ENCODE assay signal across 8 mouse cellular contexts in genomic region chr2:157278717-157279415, GRCm38 (mm10). TPM values are rescaled to one million over a fixed set of nuclear protein-coding genes. Genes with fewer than 3 reads are reported as not detected.
DNase-seq lines count a peak whose midpoint lies in the region; ATAC-seq and TF ChIP-seq lines count a peak whose summit lies in the region.

TSS of gene Rpn2 (plus strand) at chr2:157279017.

- 0 out of 2 replicates have a peak, but pooled peaks have one; percentile 18 for TF ChIP-seq CTCF in heart, adult 2 months (IDR thresholded peaks at IDR 0.05)

- H3K9me3 ChIP-seq in embryonic facial prominence, embryonic 14.5 days (ENCODE audit: control insufficient read depth, low read length): no peaks in the 10 kb centered on the region
- no peaks in the 10 kb centered on the region for H3K9me3 ChIP-seq in limb, embryonic 13.5 days
- no peaks in the 10 kb centered on the region for H3K9me3 ChIP-seq in midbrain, embryonic 16.5 days (replicated peaks; ENCODE audit: control insufficient read depth, low read length, poor library complexity, severe bottlenecking)

- TF ChIP-seq EP300 in heart, adult 2 months (IDR thresholded peaks at IDR 0.05; ENCODE audit: insufficient read depth, low read depth, low read length): no peak

- peak within 1 kb of the TSS; percentile 88 for H3K4me3 ChIP-seq in embryonic facial prominence, embryonic 14.5 days (ENCODE audit: low read depth, low read length)
- H3K4me3 ChIP-seq in heart, adult 2 months: peak within 1 kb of the TSS; percentile 86
- peak within 1 kb of the TSS; percentile 99 for H3K4me3 ChIP-seq in limb, embryonic 13.5 days
- H3K4me3 ChIP-seq in midbrain, embryonic 16.5 days (ENCODE audit: low read depth, low read length): peak within 1 kb of the TSS; percentile 98

- peak within 1 kb of the TSS; percentile 81 for H3K4me2 ChIP-seq in embryonic facial prominence, embryonic 14.5 days (ENCODE audit: low read depth, low read length)
- peak within 1 kb of the TSS; percentile 84 for H3K4me2 ChIP-seq in limb, embryonic 13.5 days (replicated peaks)
- H3K4me2 ChIP-seq in midbrain, embryonic 16.5 days (ENCODE audit: low read length): peak within 1 kb of the TSS; percentile 82

- no peaks in the 10 kb centered on the region; the same call in 1 of the 2 replicates for H3K79me2 ChIP-seq in heart, adult 2 months (replicated peaks; ENCODE audit: control insufficient read depth, insufficient read depth, low read length)

- peak within 1 kb of the TSS; percentile 95 for H3K9ac ChIP-seq in embryonic facial prominence, embryonic 14.5 days (ENCODE audit: low read depth, low read length)
- peak within 1 kb of the TSS; percentile 99 for H3K9ac ChIP-seq in heart, adult 2 months (ENCODE audit: low read depth, low read length)
- H3K9ac ChIP-seq in limb, embryonic 13.5 days: peak within 1 kb of the TSS; percentile 95
- H3K9ac ChIP-seq in midbrain, embryonic 16.5 days (ENCODE audit: low read depth, low read length): peak within 1 kb of the TSS; percentile 97

- peaks cover 16% of the 10 kb centered on the region for H3K4me1 ChIP-seq in embryonic facial prominence, embryonic 14.5 days (ENCODE audit: control insufficient read depth, insufficient read depth, low read length)
- peaks cover 3% of the 10 kb centered on the region for H3K4me1 ChIP-seq in heart, adult 2 months (ENCODE audit: control insufficient read depth, insufficient read depth, low read length)
- peaks cover 19% of the 10 kb centered on the region for H3K4me1 ChIP-seq in limb, embryonic 13.5 days
- peaks cover 19% of the 10 kb centered on the region for H3K4me1 ChIP-seq in midbrain, embryonic 16.5 days (ENCODE audit: control insufficient read depth, insufficient read depth, low read length)

- peaks cover 20% of the 10 kb centered on the region for H3K36me3 ChIP-seq in embryonic facial prominence, embryonic 14.5 days (ENCODE audit: control insufficient read depth, insufficient read depth, low read length)
- H3K36me3 ChIP-seq in heart, adult 2 months (ENCODE audit: control insufficient read depth, insufficient read depth, low read length): no peaks in the 10 kb centered on the region
- H3K36me3 ChIP-seq in limb, embryonic 13.5 days: peaks cover 25% of the 10 kb centered on the region
- no peaks in the 10 kb centered on the region for H3K36me3 ChIP-seq in midbrain, embryonic 16.5 days (ENCODE audit: control insufficient read depth, insufficient read depth, low read length)

- under 1% methylated on average over 34 of the region's 64 CpGs for WGBS in embryonic facial prominence, embryonic 14.5 days
- WGBS in heart, adult 2 months: under 1% methylated on average over 64 of the region's 64 CpGs
- WGBS in limb, embryonic 13.5 days: under 1% methylated on average over 62 of the region's 64 CpGs
- WGBS in midbrain, embryonic 16.5 days: under 1% methylated on average over 63 of the region's 64 CpGs

- peak within 1 kb of the TSS; percentile 93 for H3K27ac ChIP-seq in embryonic facial prominence, embryonic 14.5 days (replicated peaks; ENCODE audit: low read depth, low read length)
- H3K27ac ChIP-seq in heart, adult 2 months: peak within 1 kb of the TSS; percentile 100
- H3K27ac ChIP-seq in limb, embryonic 13.5 days: peak within 1 kb of the TSS; percentile 93
- peak within 1 kb of the TSS; percentile 96 for H3K27ac ChIP-seq in midbrain, embryonic 16.5 days (ENCODE audit: low read length)

- H3K27me3 ChIP-seq in embryonic facial prominence, embryonic 14.5 days (replicated peaks; ENCODE audit: control insufficient read depth, insufficient read depth, low read length): no peaks in the 10 kb centered on the region
- no peaks in the 10 kb centered on the region for H3K27me3 ChIP-seq in heart, adult 2 months (ENCODE audit: control insufficient read depth, insufficient read depth, low read length)
- H3K27me3 ChIP-seq in limb, embryonic 13.5 days: no peaks in the 10 kb centered on the region
- no peaks in the 10 kb centered on the region for H3K27me3 ChIP-seq in midbrain, embryonic 16.5 days (ENCODE audit: control insufficient read depth, insufficient read depth, low read depth, low read length)

- no peak for TF ChIP-seq POLR2A in heart, adult 2 months (IDR thresholded peaks at IDR 0.05; ENCODE audit: insufficient read depth, low read depth, low read length)

- peak; percentile 100 for ATAC-seq in embryonic facial prominence, embryonic 14.5 days (ENCODE audit: low read depth)
- peak; percentile 100 for ATAC-seq in limb, embryonic 13.5 days (ENCODE audit: low FRiP score, low read depth)
- peak; percentile 100 for ATAC-seq in midbrain, embryonic 16.5 days

- intact Hi-C loops in heart, adult 2 months (cut with DNase I): loop anchor here (5.0 kb wide), 1 partner anchor 77 kb away; the partner anchor contains the start of gene Rbl1

- DNase-seq in 3T3-L1 (ENCODE audit: low read depth, low spot score): peak; percentile 95
- peak; percentile 94 to 96 for DNase-seq in adrenal gland, postnatal 4 days (ENCODE audit: low spot score in 2 of 2)
- DNase-seq in embryonic facial prominence, embryonic 14.5 days (ENCODE audit: low spot score): peak; percentile 98
- DNase-seq in heart, adult 2 months: peak; percentile 98
- DNase-seq in kidney, adult 8-10 months: peak; percentile 95
- peak; percentile 98 for DNase-seq in spleen, postnatal 10 days (ENCODE audit: low spot score in 2 of 2)

RNA-seq across cellular contexts. Expression of gene Rpn2, which starts in this region (rescaled TPM):
- 100 to 1,000 TPM; 237 to 244 TPM for total RNA-seq in adrenal gland, postnatal 4 days (2021)
- polyA plus RNA-seq in embryonic facial prominence, embryonic 14.5 days (2014; fragmentation: Nextera tagmentation; extraction: Ambion mirVana): 310 and 342 TPM in 2 replicates
- 100 to 1,000 TPM in 1 of 2 experiments, 10 to 100 TPM in 1; 97.5 to 102 TPM for total RNA-seq in heart, adult 2 months (2021)
- polyA plus RNA-seq in heart, adult 2 months (2012; rRNA removed): 95.1 and 125 TPM in 2 replicates
- 307 and 325 TPM in 2 replicates for polyA plus RNA-seq in limb, embryonic 13.5 days (2015; fragmentation: Nextera tagmentation; extraction: Ambion mirVana)
- polyA plus RNA-seq in midbrain, embryonic 16.5 days (2015; fragmentation: Nextera tagmentation; extraction: Ambion mirVana): 207 and 225 TPM in 2 replicates

Comparison
In these comparisons a context has a peak if more than half of its experiments do, and no peak if none do; other contexts are left out.
1. Peak in every context shown above with its lines: DNase-seq, ATAC-seq, H3K4me3 ChIP-seq and H3K27ac ChIP-seq.